Mouse (Mus musculus) urinary bladder, postnatal 36 days (tissue): ENCODE results near the gene Olfr1359.
A peak's percentile ranks its signal among the peaks of the same experiment; 100 is the strongest.
"Not testable (repeated sequence)": the region's sequence is repeated elsewhere in the genome, so short reads cannot be mapped to it uniquely, and the experiment has no call there.

ENCODE experiments used
- DNase-seq, 2 experiments: peaks; one replicate each; pipeline ENCODE4 v3.0.0; 2022; ENCODE audit warnings: low spot score in 2 of 2, mixed read lengths in 1 of 2

The Olfr1359 gene

DNA sequence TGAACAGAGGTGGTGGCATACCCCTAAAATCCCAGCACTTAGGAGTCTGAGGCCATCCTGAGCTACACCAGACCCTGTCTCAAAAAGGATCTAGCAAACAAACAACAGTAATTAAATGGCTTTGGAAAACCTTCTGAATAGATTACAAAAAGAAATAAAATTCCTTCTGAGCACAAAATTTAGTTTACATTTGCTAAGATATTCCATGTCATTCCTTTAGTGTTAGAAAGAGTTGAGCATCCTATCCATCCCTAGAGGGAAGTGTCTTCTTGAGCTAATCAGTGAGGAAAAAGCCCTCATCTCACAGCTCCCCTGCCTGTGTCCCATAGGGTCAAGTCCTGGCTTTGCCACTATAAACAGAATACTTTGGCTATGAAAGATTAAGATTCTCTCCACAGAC lies at the start of gene Olfr1359:
Gene Olfr1359, plus strand, starts transcription at position 301 of the 400 bp plus-strand sequence.
- DNase-seq: no peak

DNA sequence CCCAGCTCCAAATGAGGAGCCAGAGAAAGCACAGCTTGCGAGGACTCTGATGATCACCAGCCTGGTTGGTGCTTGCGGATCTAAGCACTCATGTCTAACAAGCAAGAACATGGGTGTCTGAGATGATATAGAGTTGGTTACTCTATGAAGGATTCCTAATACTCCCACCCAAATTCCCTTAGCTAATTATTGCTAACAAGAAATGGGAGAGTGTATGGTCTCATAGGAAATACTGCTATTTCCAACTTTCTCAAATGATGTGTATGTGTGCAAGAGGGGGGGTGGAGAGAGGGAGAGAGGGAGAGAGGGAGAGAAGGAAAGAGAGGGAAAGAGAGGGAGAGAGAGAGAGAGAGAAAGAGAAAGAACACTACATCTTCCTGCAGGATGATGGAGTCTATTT lies 34.6 kb upstream of the Olfr1359 start, which contains the start of gene Olfr1361:
Gene Olfr1361, minus strand, starts transcription at position 101 of the 400 bp plus-strand sequence.
- DNase-seq: no peak

DNA sequence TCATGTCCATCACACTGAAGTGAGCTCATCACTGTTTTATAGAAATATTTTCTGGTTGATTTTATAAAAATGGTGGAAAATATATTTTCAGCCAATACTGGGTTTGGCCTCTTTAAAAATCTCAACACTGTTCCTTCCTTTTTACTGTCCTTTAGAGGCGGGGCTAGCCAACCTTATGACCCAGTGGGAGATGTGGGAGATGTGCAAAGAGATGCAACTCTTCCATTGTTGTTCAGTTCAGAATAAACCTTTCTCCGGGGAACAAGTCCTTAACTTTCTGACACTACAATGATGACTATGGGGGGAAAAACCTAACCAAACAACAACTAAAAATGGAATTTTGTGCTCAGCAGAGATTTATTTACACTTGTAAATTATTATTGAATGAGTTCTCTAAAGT lies 20.6 kb upstream of the Olfr1359 start, which contains the start of gene Olfr1360:
Gene Olfr1360, minus strand, starts transcription at position 101 of the 400 bp plus-strand sequence.
- no peak for DNase-seq

DNA sequence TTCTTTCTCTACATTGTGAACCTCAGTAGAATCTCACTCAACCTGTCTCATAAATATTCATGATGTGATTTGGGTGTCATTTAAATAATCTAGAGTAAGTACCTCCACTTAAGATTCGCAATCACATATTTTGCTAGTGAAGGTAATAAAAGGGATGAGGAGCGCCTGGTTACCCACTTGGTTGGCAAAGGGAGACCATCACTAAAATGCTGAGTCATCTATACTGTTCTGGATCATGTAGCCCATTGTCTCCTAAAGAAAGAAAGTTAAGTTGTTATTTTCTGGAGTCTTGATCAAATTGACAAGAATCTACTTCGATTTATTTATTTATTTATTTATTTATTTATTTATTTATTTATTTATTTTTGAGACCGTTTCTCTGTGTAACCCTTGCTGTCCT lies 8.8 kb downstream of the Olfr1359 start:
- no peak for DNase-seq

DNA sequence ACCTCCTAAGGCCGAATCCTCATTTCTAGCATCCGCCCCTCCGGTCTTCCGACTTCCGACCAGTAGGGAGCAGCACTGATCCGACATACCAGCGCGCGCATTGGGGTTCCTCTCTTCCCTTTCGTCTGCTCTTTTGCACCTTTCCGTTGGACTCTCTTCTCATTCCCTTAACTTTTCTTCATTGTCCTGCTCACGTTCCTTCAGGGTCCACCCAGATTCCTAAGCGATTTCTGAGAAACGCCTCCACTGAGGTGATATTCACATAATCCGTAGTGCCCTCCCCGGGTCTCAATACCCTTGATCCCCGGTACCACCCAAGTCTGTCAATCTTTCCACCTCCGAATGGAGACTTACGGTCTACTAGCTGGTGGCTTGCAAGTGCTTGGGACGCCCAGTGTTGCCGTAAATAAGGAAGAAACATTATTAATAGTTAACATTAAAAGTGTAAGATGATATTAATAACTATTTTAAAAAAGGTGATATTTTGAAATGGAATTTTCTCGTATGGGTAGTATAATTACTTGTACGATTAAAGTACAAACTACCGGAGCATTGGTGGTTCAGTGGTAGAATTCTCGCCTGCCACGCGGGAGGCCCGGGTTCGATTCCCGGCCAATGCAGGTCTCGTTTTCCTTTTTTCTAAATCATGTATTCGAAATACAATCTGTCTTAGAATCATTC lies 12.3 kb downstream of the Olfr1359 start:
- DNase-seq: peak; percentile 82 to 88

DNA sequence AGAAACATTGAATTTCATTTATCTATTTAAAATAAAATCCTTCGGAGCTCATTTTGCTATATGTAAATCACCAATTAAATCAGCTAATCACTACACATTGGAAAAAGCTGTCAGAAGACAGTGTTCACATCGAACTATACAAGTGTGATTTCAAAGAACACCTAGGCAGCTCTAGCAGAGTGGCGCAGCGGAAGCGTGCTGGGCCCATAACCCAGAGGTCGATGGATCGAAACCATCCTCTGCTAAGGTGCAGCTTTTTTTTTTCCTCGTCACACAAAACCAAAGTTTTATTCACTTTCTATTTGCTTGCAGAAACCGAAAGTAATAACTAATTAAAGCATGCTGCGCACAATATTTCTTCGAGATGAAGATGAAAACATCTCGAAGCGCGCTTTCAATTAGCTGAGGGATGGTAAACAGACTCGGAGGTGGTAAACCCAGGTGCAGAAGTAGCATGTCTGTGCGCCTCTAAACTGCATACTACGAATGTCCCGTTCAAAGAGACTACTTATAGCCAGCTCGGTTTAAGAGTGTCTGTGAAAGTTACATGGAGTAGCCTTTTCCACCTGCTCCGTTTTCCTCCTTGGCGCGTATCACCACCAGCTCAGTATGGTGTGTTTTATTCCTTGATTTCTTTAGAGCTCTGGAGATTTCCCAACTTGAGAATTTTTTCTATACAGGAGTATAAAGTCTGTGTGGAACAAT lies 13.1 kb downstream of the Olfr1359 start:
- peak; percentile 71 to 75 for DNase-seq

DNA sequence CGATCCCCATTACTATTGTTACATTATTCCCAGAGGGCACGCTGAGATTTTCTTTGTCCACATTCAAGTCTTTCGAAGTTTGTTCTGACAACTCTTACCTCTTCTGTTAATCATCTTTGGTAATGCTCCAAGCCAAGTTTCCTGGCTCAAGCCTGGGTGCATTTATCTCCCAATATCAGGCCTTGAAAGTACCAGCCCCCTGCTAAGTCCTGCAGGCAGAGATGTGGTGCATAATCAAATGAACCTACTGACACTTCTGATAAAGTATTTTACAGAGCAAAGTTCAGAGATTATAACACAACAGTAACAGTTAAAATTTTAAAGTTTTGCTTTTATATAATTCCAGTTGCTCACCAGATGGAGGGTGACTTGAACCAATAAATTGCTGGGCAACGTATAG lies 13.8 kb downstream of the Olfr1359 start:
- DNase-seq: no peak

DNA sequence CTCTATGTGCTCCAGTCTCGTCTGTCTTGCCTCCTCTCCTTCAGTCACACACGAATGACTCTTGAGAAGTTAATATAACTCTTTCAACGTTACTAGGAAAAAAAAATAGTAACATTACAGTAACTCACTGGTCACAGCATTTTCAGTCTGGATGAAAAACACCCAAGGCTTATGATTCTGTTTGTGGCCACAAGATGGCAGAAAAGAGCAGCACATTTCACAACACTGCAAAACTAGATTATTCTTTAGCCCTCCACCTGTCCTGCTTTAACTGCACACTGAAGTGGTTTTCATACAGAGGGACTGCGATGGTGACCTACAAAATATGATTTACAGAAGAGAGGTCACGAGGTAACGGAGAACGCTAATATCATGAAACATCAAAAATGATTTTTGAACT lies 16.8 kb downstream of the Olfr1359 start:
- peak; percentile 41 to 58 for DNase-seq

DNA sequence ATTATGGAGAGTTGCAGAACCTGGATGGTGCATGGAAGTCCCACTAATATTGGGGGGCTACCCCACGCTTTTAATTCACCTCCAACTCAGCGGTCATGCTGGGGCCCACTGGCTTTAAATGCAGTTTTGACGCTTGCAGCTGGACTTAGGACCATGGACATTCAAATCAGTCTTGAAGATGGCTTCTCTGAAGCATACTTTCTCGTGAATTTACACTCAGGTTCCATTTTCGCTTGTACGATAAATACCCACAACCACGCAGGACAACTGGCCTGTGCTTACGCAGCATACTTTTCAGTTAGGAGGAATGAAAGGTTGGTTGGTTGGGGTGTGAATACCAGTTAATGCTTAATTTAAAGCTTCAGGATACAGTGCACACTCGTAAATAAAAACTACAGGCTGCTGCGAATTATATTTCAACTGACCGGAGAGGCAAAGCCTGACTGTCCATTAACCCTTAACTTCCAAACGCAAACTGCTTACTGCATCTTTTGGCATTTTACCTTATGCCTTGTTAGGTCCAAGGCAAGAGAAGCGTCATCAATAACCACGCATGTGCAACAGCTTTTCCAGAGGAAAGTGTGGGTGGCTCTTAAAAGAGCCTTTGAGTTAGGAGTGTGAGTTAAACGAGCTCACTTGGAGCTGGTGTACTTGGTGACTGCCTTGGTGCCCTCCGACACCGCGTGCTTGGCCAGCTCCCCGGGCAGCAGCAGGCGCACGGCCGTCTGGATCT lies 17.4 kb downstream of the Olfr1359 start:
- DNase-seq: no peak

DNA sequence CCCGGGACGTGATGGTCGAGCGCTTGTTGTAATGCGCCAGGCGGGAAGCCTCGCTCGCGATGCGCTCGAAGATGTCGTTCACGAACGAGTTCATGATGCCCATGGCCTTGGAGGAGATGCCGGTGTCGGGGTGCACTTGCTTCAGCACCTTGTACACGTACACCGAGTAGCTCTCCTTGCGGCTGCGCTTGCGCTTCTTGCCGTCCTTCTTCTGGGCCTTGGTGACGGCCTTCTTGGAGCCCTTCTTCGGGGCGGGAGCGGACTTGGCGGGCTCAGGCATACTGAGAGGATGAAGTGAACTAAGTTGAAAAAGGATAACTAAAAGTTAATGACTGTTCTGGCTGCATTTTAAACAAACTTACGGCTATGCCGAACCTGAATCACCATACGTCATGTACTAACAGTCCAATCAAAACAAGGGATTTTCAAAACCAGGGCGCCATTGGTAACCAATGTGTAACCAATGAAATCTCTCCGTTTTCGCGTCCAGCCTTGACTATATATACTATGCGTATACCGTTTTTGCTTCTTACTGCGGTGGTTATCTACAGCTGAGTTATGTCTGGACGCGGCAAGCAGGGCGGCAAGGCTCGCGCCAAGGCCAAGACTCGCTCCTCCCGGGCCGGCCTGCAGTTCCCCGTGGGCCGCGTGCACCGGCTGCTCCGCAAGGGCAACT lies 18.1 kb downstream of the Olfr1359 start, which contains the start of the genes Hist1h2bl and Hist1h2ai:
Gene Hist1h2bl, minus strand, starts transcription at position 280 of the 676 bp plus-strand sequence.
Gene Hist1h2ai, plus strand, starts transcription at position 559 of the 676 bp plus-strand sequence.
- DNase-seq: peak; percentile 67 to 73

DNA sequence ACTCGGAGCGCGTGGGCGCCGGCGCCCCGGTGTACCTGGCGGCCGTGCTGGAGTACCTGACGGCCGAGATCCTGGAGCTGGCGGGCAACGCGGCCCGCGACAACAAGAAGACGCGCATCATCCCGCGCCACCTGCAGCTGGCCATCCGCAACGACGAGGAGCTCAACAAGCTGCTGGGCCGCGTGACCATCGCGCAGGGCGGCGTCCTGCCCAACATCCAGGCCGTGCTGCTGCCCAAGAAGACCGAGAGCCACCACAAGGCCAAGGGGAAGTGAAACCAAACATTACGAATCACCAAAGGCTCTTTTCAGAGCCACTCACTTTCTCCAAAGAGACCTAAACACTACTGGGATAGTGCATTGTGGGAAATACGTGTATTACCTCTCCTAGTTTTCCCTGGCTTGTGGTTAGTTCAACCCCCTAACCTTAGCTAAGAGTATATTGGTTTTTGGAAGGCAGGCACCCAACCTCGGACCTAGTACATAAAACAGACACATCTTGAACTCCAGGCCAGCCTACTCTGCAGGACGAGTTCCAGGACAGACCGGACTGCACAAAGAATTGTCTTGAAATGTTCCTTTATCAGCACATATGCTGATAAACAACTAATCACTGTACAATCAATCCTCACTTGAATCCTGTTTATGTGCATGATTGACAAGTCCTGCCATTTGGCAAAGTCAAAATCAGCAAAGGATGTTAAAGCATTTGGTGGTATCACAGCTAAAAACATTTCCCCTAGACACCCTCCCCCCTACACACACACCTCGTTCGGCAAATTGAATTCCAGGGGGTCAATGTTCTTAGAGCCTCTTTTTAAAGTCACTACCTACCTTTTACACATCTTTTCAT lies 18.9 kb downstream of the Olfr1359 start:
- DNase-seq: not testable (repeated sequence)

DNA sequence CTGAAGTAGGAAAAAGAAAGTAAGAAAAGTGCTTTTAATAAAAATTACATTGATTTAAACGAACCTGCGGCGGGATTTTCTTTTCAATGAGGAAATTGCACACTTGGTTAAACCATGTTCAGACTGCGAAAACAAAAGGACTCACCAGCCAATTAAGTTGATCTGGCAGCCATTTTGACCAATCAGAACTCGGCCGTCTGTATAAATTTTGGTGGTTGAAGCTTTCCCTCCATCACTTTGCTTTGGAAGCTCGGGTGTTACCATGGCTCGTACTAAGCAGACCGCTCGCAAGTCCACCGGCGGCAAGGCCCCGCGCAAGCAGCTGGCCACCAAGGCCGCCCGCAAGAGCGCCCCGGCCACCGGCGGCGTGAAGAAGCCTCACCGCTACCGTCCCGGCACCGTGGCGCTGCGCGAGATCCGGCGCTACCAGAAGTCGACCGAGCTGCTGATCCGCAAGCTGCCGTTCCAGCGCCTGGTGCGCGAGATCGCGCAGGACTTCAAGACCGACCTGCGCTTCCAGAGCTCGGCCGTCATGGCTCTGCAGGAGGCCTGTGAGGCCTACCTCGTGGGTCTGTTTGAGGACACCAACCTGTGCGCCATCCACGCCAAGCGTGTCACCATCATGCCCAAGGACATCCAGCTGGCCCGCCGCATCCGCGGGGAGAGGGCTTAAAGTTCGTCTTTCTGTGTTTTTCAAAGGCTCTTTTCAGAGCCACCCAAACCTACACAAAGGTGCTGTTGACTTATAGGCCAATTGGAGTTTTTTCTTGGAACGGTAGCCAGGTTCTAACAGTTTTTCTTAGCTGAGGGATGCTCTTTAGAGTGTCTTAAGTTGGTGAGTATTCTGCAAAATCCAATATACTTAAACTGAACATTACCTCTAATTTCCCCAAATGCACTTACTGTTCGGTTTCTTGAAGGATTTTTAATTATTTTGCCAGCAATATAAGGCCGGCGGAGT lies 19.8 kb downstream of the Olfr1359 start, which contains the start of gene Hist1h3h:
Gene Hist1h3h, plus strand, starts transcription at position 263 of the 961 bp plus-strand sequence.
- DNase-seq: peak; percentile 67 to 80

DNA sequence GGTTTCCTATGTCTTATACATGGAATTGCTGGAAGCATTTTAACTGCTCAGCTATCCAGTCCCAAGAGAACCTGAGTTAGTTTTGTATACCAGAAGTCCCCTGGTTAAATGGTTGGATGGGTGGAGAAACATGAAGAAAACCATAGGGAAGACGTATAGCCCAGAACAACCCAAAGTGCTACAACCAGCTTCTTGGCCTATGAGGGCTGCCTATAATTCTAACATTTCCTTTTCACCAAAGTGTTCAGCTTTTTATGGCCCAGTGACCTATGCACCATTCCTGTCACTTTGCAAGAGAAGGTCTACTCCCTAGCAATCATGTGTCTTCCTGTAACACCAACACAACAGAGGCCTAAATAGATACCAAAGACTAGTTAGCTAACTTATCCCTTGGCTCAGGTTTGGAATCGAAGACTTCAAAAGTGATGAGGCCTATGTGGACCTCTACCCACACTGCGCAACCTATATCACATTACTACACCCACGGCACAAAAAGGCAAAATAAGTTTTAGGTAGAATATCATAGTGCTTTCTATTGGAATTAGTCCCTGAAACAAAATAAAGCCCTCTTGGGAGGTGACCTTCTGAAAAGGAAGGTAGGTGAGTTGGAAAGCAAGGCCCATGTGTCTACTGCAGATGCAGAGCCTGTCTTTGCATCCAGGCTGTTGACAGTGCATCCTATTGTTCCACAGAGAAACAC lies 20.6 kb downstream of the Olfr1359 start:
- no peak for DNase-seq

DNA sequence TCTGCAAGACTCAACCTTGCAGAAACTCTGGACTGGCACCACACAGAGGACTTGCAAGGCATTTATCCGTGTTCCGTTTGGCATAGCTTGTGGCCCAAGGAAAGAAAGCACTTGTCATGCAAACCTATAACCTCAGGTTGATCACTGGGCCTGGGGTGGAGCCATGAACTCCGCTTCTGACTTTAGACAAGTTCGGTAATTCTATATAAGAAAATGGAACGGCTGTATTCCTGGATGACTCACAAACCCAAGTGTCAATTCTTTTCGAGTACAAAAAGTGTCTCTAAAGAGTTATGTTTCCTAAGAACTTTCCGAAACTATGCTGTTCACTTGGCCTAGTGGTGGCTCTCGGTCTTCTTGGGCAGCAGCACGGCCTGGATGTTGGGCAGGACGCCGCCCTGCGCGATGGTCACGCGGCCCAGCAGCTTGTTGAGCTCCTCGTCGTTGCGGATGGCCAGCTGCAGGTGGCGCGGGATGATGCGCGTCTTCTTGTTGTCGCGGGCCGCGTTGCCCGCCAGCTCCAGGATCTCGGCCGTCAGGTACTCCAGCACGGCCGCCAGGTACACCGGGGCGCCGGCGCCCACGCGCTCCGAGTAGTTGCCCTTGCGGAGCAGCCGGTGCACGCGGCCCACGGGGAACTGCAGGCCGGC lies 23.3 kb downstream of the Olfr1359 start:
- DNase-seq: not testable (repeated sequence)

DNA sequence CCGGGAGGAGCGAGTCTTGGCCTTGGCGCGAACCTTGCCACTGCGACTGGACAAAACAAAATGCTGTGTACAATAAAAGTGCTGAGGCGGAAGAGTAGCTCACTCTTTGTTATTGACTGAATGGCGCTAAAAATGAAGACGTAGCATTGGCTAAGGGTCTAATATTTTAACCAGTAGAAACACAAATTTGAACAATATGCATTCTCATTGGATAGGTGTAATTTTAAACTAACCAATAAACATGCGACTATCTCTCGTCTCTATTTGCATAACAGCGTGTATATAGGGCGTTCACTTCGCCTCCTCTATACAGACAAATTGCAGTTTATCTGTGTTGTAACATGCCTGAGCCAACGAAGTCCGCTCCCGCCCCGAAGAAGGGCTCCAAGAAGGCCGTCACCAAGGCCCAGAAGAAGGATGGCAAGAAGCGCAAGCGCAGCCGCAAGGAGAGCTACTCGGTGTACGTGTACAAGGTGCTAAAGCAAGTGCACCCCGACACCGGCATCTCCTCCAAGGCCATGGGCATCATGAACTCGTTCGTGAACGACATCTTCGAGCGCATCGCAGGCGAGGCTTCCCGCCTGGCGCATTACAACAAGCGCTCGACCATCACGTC lies 24.0 kb downstream of the Olfr1359 start, which contains the start of gene Hist1h2bm:
Gene Hist1h2bm, plus strand, starts transcription at position 288 of the 616 bp plus-strand sequence.
- DNase-seq: peak; percentile 33 to 51

DNA sequence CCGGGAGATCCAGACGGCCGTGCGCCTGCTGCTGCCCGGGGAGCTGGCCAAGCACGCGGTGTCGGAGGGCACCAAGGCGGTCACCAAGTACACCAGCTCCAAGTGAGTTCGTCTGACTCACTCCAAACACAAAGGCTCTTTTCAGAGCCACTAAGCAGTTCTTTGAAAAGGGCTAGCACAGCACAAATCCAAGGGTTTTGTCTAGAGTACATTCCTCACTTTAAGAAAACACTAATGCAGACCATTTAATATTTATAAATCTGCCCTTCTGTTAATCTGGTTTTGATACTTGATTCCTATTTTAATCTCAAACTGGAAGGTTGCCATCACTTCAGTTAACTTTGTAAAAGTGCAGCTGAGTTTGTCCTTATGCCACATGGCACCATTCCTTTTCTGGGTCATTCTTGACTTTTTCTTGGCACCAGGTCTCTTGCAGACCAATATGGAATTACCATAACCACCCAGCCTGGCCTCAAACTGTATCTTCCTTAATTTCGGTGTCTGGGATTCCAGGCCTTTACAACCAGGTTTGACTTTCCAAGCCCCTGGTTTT lies 24.5 kb downstream of the Olfr1359 start:
- no peak for DNase-seq
